Mouse (Mus musculus) cerebellum, adult 9-10 months (tissue): ENCODE data around the gene Atad5.
"Not testable (repeated sequence)": the region's sequence is repeated elsewhere in the genome, so short reads cannot be mapped to it uniquely, and the experiment has no call there.

ENCODE experiments used
- DNase-seq: peaks from one replicate; pipeline ENCODE4 v3.0.0; 2022

The Atad5 gene

DNA sequence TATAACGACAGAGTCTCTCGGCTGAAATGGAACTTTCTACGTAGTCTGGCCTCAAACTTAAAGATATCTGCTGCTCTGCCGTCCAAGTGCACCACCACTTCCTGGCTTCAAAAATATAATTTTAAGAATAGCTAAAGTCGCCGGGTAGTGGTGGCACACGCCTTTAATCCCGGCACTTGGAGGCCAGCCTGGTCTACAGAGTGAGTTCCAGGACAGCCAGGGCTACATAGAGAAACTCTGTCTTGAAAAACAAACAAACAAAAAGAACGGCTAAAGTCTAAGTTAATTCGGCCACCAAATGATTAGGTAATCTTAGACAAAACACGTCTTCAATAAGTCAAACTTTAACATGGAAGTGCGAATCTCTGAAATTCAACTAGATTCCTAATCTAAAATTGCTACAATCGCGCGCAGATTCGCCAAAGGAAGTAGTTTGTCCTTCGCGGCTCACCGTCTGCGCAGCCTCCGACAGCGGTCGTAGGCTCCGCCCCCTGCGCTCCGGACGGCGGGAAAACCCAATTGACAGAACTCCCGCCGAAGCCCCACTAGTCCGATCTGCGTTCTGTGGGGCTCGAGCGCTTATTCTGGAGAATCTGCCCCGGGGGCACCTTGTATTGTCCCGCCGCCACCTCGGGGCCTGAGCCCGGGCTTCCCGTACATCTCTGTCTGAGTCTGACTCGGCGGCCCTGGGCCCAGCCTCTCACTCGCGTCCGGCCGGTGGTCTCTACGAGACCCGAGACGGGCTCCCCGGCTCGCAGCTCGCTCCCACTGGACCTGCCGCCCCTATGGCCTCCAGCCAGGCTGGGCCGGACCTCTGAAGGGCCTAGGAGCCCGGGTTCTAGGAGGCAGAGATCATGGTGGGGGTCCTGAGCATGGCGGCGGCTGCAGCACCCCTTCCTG lies at the start of gene Atad5:
Gene Atad5, plus strand, starts transcription at position 484 of the 900 bp plus-strand sequence.
- peak; percentile 85 for DNase-seq

DNA sequence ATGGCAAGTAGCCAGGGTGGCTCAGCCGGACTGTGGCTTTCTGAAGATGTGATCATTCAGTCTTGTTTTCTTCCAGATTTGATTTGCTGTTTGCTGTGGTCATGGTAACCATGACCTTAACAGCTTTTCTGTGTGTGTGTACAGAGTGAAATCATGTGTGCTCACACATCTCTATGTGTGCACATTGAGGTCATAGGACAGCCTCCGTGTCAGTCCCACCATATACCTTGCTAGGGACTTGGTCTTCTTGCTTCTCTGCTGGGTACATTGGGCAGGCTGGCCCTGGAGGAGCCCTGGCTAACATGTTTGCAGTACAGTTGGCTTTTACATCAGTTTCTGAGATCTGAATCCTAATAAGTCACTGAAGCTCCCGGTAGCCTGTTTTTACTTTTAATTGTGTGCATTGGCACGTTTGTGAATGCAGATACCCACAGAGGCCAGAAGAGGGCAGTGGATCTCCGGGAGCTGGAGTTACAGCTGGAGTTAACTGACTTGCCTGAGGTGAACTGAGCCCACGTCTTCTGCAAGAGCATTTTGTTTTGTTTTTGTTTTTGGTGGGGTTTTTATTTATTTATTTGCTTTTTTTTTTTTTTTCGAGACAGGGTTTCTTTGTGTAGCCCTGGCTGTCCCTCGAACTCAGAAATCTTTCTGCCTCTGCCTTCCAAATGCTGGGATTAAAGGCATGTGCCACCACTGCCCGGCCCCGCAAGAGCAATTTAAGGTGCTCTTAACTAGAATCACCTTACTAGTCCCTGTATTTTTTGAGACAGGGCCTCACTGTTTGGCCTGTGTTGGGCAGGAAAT lies 46.4 kb upstream of the Atad5 start:
- peak; percentile 18 for DNase-seq

DNA sequence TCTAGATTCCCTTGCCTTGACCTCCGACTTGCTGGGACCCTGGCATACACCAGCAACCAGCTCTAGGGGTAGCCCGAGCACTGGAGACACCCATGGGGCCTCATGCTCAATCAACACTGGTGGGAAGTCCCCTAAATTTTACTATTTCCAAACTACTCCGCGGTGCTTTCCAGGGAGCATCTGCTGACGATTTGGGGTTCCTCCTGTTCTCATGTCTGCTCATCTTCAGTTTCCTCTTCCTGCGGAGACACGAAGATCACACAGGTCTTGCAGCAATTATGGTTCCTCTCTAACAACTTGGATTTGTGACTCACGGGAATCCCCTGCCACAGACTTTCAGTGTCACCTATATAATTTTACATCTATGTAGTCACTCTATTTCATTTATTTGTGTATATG lies 45.8 kb upstream of the Atad5 start:
- DNase-seq = no peak

DNA sequence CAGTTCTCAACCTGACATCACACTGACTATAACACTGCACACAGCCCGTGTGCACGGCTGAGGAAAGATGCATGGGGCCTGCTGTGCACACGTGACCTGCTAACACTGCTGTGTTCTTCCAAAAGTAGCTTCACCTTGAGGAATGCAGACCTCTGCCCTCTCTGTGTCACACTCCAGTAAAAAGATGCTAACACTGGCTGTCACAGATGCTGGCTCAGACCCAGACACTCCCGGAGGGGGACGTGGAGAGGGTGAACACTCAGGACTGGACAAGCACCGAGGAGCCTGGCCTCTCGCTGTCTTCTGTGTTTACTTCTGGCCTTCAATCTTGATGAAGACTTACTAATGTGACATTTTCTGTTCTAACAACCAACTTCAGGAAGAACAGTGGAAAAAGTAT lies 42.3 kb upstream of the Atad5 start:
- no peak for DNase-seq

DNA sequence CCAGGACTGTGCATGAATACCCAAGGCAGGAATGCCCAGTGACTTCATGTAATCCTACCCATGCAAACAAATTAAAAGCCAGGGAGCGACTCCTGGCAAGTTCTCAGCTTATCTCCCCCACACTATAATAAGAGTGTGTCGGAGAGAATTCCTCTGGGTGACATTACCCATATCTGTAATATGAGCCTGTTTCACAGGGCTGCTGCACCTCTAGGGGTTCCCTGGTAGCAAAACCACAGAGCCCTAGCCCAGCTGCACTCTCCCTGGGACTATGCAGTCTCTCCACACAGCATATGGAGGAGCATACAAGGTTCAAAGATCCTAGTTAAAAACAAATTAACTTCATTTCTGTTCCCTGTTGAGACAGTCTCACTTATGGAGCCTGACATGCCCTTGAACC lies 39.1 kb upstream of the Atad5 start:
- no peak for DNase-seq

DNA sequence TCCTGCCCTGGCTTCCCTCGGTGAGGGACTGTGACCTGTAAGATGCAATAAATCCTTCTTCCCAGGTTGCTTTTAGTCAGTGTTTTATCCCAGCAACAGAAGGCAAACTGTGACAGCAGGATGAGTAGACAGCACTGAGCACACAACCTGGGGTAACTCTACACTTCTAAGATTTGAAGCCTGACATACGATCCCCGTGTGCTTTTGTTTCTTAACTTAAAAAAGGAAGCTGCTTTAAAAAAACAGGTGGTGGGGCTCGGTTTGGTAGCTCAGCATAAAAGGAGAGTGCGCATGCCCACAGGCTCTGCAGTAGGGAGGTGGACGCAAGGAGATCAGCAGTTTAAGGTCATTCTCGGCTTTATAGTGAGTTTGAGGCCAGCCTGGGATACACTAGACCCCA lies 36.7 kb upstream of the Atad5 start:
- DNase-seq = no peak

DNA sequence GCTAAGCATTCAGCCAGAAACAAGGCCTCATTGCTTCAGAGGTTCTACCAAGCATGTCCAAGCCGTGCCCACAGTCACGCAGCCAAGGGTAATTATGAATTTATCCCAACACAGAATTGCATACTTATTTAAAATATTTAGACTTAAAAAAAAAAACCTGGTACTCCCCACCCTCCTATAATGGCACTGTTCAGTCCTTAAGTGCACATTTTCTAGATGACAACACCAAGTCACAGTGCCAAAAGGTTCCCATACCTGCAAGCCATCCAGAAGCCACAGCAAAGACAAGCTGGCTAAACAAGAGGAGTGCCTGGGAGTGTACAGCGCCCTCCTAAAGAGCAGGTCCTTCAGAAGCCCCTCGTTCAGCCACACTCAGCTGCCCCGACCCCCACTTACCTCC lies 36.0 kb upstream of the Atad5 start:
- no peak for DNase-seq

DNA sequence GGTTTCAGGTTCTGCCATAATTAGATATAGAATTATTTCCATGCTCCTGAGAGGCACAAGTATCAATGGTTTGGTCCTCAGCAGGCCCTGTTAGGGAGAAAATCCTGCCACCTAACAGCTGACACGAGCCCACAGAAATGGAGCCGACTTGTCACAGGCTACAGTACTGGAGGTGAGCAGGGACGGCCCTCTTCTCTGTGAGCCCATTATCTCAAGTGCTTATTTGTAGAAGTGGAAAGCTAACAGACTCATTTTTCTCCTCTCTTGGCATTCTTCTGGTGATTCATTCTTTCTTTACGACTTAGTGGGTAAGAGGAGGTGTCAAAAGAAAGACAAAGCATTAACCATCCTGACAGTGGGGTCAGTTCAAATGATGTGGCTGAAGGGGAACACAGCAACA lies 34.5 kb upstream of the Atad5 start:
- no peak for DNase-seq

DNA sequence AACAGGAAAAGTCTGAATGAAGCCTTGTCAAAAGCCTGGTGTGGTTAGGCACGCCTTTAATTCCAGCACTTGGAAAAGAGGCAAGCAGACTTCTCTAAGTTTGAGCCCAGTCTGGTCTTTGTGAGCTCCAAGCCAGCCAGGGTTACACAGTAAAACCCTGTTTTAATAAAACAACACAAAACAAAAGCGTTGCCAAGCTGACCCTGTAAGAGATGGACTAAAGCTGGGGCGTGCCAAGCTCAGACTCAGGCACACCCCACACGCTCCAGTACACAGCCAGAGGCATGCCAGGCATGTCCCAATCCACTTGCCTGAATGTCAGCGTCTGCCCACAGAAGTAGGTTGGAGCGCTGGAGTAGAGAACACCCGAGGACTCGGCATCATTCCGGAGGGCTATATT lies 33.1 kb upstream of the Atad5 start:
- no peak for DNase-seq

DNA sequence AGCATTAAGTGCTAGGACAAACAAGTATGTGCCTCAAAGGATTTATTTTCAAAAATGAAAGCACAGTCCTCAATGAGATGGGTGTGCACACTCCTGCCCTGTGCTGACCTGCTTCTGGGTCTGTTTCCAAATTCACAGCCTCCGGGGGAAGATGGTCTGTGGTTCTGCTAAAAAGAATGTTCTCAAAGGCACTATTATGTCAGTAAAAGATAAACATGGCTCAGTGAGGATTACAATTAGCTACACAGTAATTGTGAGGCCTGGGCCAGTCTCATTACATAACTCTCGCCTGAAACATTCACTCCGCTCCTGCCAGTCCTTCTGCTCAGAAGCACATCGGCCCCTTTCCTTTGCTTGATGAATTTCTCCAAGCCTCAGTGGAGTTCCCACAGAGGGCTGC lies 27.0 kb upstream of the Atad5 start:
- no peak for DNase-seq

DNA sequence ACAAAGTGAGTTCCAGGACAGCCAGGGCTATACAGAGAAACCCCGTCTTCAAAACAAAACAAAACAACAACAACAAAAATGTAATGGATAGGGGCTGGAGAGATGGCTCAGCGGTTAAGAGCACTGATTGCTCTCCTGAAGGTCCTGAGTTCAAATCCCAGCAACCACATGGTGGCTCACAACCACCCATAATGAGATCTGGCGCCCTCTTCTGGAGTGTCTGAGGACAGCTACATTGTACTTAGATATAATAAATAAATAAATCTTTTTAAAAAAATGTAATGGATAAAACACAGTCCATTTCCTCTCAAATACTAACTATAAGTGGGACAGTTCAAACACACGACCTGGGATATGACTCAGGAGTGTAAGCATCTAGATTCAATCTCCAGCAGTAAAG lies 22.8 kb upstream of the Atad5 start:
- DNase-seq = not testable (repeated sequence)

DNA sequence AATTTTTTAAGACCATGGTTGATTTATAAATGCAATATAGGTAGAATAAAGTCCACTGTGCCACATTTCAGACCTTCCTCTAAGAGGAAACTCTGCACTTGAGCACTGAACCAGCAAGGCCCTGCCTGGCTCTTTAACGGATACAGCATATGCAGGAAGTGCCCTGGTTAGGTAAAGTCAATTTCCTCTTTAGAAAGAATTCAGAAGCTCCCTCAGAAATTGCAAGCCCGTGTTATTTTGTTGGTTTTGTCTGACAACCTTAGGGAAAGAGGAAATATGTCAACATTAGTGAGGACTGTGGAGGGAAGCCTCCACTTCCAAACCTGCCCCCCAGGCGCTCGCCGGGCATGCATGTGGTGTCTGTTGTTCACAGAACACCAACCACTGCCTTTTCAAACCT lies 21.6 kb upstream of the Atad5 start:
- no peak for DNase-seq

DNA sequence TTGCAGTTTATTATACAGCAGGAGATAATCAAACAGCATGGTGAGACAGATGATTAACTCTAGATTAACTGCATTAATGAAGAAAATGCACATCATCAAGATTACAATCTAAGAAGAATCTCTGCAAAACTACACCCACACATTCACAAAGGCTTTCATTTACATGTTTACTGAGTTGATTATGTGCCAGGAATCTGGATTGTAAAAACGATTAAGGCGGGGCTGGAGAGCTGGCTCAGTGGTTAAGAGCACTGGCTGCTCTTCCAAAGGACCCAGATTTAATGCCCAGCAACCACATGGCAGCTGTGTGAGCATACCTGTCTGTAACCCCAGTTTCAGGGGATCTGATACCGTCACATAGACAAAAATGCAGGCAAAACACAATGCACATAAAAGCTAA lies 19.4 kb upstream of the Atad5 start:
- no peak for DNase-seq

DNA sequence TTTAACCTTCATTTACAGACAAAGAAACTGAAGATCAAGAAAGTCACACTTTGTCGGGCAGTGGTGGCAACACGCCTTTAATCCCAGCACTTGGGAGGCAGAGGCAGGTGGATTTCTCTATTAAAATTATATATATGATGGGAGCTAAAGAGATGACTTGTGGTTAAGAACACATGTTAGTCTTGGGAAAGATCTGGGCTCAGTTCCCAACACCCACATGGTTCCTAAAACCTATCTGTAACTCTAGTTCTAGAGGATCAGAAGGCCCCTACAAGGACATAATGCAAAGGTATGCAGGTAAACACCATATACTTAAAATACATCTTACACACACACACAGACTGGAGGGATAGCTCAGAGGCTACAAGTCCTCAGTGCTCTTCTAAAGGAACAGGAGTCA lies 18.2 kb upstream of the Atad5 start:
- no peak for DNase-seq

DNA sequence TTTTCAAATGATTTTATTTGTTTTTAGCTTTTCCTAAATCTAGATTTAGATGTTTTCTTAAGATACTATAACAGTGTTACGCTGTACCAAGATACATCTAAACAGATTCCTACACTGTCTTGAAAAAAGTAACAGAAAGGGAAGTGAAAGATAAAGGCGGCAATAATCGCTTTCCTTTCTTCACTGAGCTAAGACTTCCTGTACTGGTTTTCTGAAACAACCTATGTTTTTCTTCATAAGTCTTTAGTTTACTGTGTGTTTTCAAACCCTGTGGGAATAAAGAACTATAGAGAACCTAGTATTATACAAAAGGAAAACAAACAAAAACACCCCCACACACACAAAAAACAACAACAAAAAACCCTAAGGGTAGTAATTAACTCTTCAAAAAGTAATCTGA lies 16.8 kb upstream of the Atad5 start:
- no peak for DNase-seq

DNA sequence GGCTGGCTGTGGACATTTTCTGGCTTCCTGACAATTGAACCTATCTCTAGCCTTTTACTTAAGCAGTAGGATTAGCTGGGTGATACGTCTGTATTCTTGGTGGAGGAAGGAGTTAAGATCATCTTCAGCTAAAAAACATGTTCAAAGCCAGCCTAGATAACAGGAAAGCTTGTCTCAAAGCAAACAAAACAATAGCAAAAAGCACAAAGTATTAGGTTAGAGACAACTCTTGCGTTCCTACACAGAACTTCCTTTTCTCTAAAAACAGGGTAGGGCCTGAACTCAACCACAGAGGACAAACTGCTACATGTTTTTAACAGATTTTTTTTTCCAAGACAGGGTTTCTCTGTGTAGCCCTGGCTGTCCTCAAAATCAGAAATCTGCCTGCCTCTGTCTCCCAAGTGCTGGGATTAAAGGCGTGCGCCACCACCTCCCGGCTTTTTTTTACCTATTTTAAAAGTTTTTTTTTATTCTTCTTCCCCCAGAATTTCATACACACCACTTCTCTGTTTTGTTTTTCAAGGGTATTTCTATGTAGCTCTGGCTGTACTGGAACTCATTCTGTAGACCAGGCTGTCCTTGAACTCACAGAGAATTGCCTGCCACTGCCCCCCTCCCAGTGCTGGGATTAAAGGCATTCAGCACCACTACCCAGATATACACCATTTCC lies 13.5 kb upstream of the Atad5 start:
- DNase-seq = no peak

DNA sequence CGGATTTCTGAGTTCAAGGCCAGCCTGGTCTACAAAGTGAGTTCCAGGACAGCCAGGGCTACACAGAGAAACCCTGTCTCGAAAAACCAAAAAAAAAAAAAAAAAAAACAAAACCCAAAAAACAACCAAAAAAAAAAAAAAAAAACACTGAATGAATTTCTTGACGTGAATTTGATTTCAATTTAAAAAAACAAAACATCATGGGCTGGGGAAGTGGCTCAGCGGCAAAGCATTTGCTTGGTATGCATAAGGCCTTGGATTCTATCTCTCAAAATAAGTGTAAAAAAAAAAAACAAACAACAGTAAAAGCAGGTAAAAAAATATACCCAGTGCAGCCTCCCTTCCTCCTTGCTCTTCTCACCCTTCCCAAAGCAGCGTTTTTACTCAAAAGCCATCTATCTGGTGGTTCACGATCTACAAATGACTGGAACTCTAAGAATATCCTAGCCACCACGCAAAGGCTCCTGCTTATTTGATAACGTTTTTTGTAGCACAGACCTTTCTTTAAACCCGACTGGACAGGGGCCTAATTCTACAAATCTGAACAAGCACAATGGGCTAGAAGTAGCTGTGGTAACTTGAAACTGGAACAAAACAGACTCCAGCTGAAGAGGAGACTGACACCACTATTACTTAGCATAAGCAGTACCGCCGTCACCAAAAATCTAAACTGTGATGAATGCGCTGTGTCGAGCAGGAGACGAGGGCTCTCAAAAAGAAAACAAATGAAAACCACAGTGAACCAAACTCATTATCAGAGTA lies 11.2 kb upstream of the Atad5 start:
- no peak for DNase-seq

DNA sequence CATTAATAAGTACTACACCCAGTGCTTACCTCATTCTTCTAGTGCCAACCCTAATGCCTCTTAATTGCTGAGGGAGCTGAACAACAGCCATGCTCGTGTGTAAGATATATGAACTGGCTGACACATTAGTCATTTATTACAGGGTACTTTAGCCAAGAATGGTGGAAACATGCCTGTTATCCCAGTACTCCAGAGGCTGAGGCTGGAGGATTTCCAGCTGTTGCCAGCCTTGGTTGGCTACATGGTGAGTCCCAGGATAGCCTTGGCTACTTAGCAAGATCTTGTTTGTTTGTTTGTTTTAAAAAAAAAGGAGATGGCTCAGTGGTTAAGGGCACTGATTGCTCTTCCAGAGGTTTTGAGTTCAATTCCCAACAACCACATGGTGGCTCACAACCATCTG lies 10.4 kb upstream of the Atad5 start:
- no peak for DNase-seq

DNA sequence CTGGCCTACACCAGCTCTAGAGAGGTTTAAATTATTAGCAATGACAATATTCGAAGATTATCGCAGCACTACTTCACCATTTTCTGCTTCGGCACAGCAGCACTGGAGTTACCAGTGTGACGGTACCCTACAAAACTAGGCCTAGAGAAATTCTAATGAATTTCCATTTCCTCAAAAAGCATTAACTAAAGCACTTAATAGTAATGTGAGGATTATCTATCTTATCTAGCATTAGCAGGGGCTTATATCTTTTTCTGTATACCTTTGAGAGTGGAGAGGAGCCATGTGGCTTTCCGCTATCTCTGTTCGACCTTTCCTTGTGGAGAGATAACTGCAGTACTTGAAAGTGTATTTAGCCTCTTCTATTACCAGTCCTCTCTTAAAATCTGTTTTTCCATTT lies 9.4 kb upstream of the Atad5 start:
- no peak for DNase-seq

DNA sequence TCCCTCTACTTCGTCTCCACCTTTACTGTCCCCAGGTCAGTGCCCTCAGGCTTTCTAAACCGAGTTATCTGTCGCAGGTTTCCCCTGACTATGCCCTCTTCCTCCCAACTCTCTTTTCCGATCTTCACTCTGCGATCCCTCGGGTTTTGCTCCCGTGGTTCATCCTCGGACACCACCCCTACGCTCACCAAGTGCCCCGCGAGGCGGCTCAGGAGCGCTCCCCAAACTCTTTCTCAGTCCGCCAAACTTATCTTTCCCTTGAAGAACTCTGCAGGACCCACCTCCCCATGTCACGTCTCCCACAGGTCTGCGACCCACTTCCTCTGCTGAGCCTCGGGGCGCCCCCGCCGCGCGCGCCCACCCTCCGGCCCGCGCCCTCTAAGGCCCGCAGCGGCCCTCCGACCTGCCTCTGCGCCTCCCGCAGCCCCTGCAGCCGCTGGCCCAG lies 8.8 kb upstream of the Atad5 start:
- peak; percentile 43 for DNase-seq

DNA sequence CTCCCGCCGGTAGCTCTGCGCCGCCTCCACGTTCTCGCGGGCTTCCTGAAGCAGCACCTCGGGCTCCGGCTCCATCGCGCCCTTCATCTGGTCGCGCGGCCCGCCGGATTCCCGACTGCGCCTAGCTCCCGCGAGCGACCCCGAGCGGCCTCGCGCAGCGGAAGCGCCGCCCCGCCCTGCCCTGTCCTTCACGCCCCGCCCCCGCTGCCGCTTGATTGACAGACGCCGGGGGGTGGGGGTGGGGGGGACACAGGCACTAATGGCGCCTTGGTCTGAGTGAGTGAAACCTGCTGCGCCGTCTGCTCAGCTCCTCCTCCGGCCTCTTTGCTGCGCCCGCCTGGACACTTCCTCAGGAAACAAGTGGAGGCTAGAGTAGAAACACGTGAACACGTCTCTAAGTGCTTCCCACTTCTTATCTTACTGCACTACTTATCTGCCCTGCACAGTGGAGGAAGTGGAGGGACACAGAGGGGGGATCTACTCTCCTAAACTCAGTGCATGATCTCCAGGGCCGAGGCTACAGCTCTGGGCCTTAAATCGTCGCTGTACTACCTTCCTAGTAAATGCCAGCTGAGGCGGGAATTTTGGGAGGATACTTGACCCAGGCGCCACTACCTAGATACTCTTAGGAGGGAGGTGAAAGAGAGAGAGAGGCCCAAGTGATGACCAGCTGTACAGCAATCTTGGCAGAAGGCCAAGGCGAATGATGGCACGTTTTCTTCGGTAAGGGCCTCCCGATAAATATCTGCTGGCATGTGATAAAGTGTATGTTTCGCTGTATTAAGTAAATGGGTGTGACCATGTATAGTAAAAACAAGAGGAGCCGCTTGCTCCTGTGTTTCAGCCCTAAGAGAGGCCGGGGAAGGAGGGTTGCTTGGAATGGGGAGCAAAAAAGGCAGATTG lies 8.1 kb upstream of the Atad5 start, which contains the start of gene Crlf3:
Gene Crlf3, minus strand, starts transcription at position 166 of the 903 bp plus-strand sequence.
- DNase-seq = peak; percentile 93
